Mouse (Mus musculus): ENCODE results near the gene Sntg2. TPM values are rescaled to one million over a fixed set of nuclear protein-coding genes. Genes with fewer than 3 reads are reported as not detected.

Sntg2 gene
- total and polyA plus RNA-seq, 3 experiments = not detected

- H3K36me3 ChIP-seq (replicated peaks) = no peaks in the 10 kb centered on the region
- no peak overlapping the region for H3K4me3 ChIP-seq (ENCODE audit: low read depth, low read length)
- peaks cover 41% of the 10 kb centered on the region for H3K9me3 ChIP-seq (replicated peaks)
- TF ChIP-seq POLR2AphosphoS5 (IDR thresholded peaks at IDR 0.05; ENCODE audit: insufficient replicate concordance, low read depth, low read length) (no peak), GATA1 (IDR thresholded peaks at IDR 0.05; ENCODE audit: borderline replicate concordance, low read length) (no peak), CTCF (IDR thresholded peaks at IDR 0.05; ENCODE audit: low read depth, low read length) (no peak), GATA2 (IDR thresholded peaks at IDR 0.05; ENCODE audit: borderline replicate concordance, low read depth, low read length) (no peak), TAL1 (conservative IDR thresholded peaks at IDR 0.05; ENCODE audit: low read depth, low read length) (no peak)
- DNase-seq (ENCODE audit: low spot score) (no peak), ATAC-seq (ENCODE audit: extremely low read depth, insufficient number of reproducible peaks, low FRiP score, poor library complexity, severe bottlenecking) (no peak)
- no peaks in the 10 kb centered on the region for H3K27me3 ChIP-seq (ENCODE audit: insufficient read depth, low read length)
- no peaks in the 10 kb centered on the region for H3K4me1 ChIP-seq (ENCODE audit: insufficient read depth, low read depth, low read length)
Observed at GRCm38 (mm10) chr12:30372293-30372692, 882 bp downstream of the Sntg2 start.

- DNase-seq (ENCODE audit: low spot score) (no peak), ATAC-seq (ENCODE audit: extremely low read depth, insufficient number of reproducible peaks, low FRiP score, poor library complexity, severe bottlenecking) (no peak)
- Histone ChIP-seq H3K27me3 (ENCODE audit: insufficient read depth, low read length) (no peaks in the 10 kb centered on the region), H3K4me1 (ENCODE audit: insufficient read depth, low read depth, low read length) (no peaks in the 10 kb centered on the region), H3K9me3 (replicated peaks) (peaks cover 40% of the 10 kb centered on the region), H3K36me3 (replicated peaks) (no peaks in the 10 kb centered on the region), H3K4me3 (ENCODE audit: low read depth, low read length) (no peak overlapping the region)
- TF ChIP-seq TAL1 (conservative IDR thresholded peaks at IDR 0.05; ENCODE audit: low read depth, low read length) = no peak
- no peak for TF ChIP-seq GATA2 (IDR thresholded peaks at IDR 0.05; ENCODE audit: borderline replicate concordance, low read depth, low read length)
- TF ChIP-seq POLR2AphosphoS5 (IDR thresholded peaks at IDR 0.05; ENCODE audit: insufficient replicate concordance, low read depth, low read length) = no peak
- no peak for TF ChIP-seq CTCF (IDR thresholded peaks at IDR 0.05; ENCODE audit: low read depth, low read length)
- no peak for TF ChIP-seq GATA1 (IDR thresholded peaks at IDR 0.05; ENCODE audit: borderline replicate concordance, low read length)
Observed at GRCm38 (mm10) chr12:30369786-30370185, 3.4 kb downstream of the Sntg2 start.

- Histone ChIP-seq H3K4me3 (ENCODE audit: low read depth, low read length) (no peak overlapping the region), H3K36me3 (replicated peaks) (no peaks in the 10 kb centered on the region), H3K27me3 (ENCODE audit: insufficient read depth, low read length) (no peaks in the 10 kb centered on the region), H3K4me1 (ENCODE audit: insufficient read depth, low read depth, low read length) (no peaks in the 10 kb centered on the region), H3K9me3 (replicated peaks) (peaks cover 42% of the 10 kb centered on the region)
- ATAC-seq (ENCODE audit: extremely low read depth, insufficient number of reproducible peaks, low FRiP score, poor library complexity, severe bottlenecking) (no peak), DNase-seq (ENCODE audit: low spot score) (no peak)
- TF ChIP-seq CTCF (IDR thresholded peaks at IDR 0.05; ENCODE audit: low read depth, low read length) = no peak
- TF ChIP-seq GATA2 (IDR thresholded peaks at IDR 0.05; ENCODE audit: borderline replicate concordance, low read depth, low read length) = no peak
- TF ChIP-seq TAL1 (conservative IDR thresholded peaks at IDR 0.05; ENCODE audit: low read depth, low read length) = no peak
- no peak for TF ChIP-seq GATA1 (IDR thresholded peaks at IDR 0.05; ENCODE audit: borderline replicate concordance, low read length)
- TF ChIP-seq POLR2AphosphoS5 (IDR thresholded peaks at IDR 0.05; ENCODE audit: insufficient replicate concordance, low read depth, low read length) = no peak
Observed at GRCm38 (mm10) chr12:30369141-30369540, 4.0 kb downstream of the Sntg2 start.

GRCm38 (mm10) chr12:30362306-30362705 is 10.9 kb downstream of the Sntg2 start:
- H3K4me3 ChIP-seq (ENCODE audit: low read depth, low read length) = no peak overlapping the region
- ATAC-seq (ENCODE audit: extremely low read depth, insufficient number of reproducible peaks, low FRiP score, poor library complexity, severe bottlenecking) = no peak
- H3K36me3 ChIP-seq (replicated peaks) = no peaks in the 10 kb centered on the region
- no peak for DNase-seq (ENCODE audit: low spot score)
- peaks cover 37% of the 10 kb centered on the region for H3K9me3 ChIP-seq (replicated peaks)
- no peaks in the 10 kb centered on the region for H3K27me3 ChIP-seq (ENCODE audit: insufficient read depth, low read length)
- no peaks in the 10 kb centered on the region for H3K4me1 ChIP-seq (ENCODE audit: insufficient read depth, low read depth, low read length)
- no peak for TF ChIP-seq TAL1 (conservative IDR thresholded peaks at IDR 0.05; ENCODE audit: low read depth, low read length)
- no peak for TF ChIP-seq GATA2 (IDR thresholded peaks at IDR 0.05; ENCODE audit: borderline replicate concordance, low read depth, low read length)
- no peak for TF ChIP-seq POLR2AphosphoS5 (IDR thresholded peaks at IDR 0.05; ENCODE audit: insufficient replicate concordance, low read depth, low read length)
- no peak for TF ChIP-seq CTCF (IDR thresholded peaks at IDR 0.05; ENCODE audit: low read depth, low read length)
- no peak for TF ChIP-seq GATA1 (IDR thresholded peaks at IDR 0.05; ENCODE audit: borderline replicate concordance, low read length)

GRCm38 (mm10) chr12:30357666-30358065 is 15.5 kb downstream of the Sntg2 start:
- TF ChIP-seq GATA2 (IDR thresholded peaks at IDR 0.05; ENCODE audit: borderline replicate concordance, low read depth, low read length) = no peak
- H3K4me1 ChIP-seq (ENCODE audit: insufficient read depth, low read depth, low read length) = no peaks in the 10 kb centered on the region
- H3K36me3 ChIP-seq (replicated peaks) = no peaks in the 10 kb centered on the region
- H3K9me3 ChIP-seq (replicated peaks) = peaks cover 39% of the 10 kb centered on the region
- no peak overlapping the region for H3K4me3 ChIP-seq (ENCODE audit: low read depth, low read length)
- no peaks in the 10 kb centered on the region for H3K27me3 ChIP-seq (ENCODE audit: insufficient read depth, low read length)
- ATAC-seq (ENCODE audit: extremely low read depth, insufficient number of reproducible peaks, low FRiP score, poor library complexity, severe bottlenecking) = no peak
- DNase-seq (ENCODE audit: low spot score) = no peak

- no peak for TF ChIP-seq POLR2AphosphoS5 (IDR thresholded peaks at IDR 0.05; ENCODE audit: insufficient replicate concordance, low read depth, low read length)
- no peak for TF ChIP-seq GATA2 (IDR thresholded peaks at IDR 0.05; ENCODE audit: borderline replicate concordance, low read depth, low read length)
- TF ChIP-seq GATA1 (IDR thresholded peaks at IDR 0.05; ENCODE audit: borderline replicate concordance, low read length) = no peak
- TF ChIP-seq TAL1 (conservative IDR thresholded peaks at IDR 0.05; ENCODE audit: low read depth, low read length) = no peak
- TF ChIP-seq CTCF (IDR thresholded peaks at IDR 0.05; ENCODE audit: low read depth, low read length) = no peak
- DNase-seq (ENCODE audit: low spot score) (no peak), ATAC-seq (ENCODE audit: extremely low read depth, insufficient number of reproducible peaks, low FRiP score, poor library complexity, severe bottlenecking) (no peak)
- Histone ChIP-seq H3K9me3 (replicated peaks) (peaks cover 30% of the 10 kb centered on the region), H3K36me3 (replicated peaks) (no peaks in the 10 kb centered on the region), H3K4me3 (ENCODE audit: low read depth, low read length) (no peak overlapping the region), H3K4me1 (ENCODE audit: insufficient read depth, low read depth, low read length) (no peaks in the 10 kb centered on the region), H3K27me3 (ENCODE audit: insufficient read depth, low read length) (no peaks in the 10 kb centered on the region)
Observed at GRCm38 (mm10) chr12:30352393-30352792, 20.8 kb downstream of the Sntg2 start.

GRCm38 (mm10) chr12:30348036-30348435 is 25.1 kb downstream of the Sntg2 start:
- H3K4me1 ChIP-seq (ENCODE audit: insufficient read depth, low read depth, low read length) = no peaks in the 10 kb centered on the region
- no peaks in the 10 kb centered on the region for H3K36me3 ChIP-seq (replicated peaks)
- DNase-seq (ENCODE audit: low spot score) = no peak
- no peak overlapping the region for H3K4me3 ChIP-seq (ENCODE audit: low read depth, low read length)
- no peaks in the 10 kb centered on the region for H3K27me3 ChIP-seq (ENCODE audit: insufficient read depth, low read length)
- ATAC-seq (ENCODE audit: extremely low read depth, insufficient number of reproducible peaks, low FRiP score, poor library complexity, severe bottlenecking) = no peak
- TF ChIP-seq GATA2 (IDR thresholded peaks at IDR 0.05; ENCODE audit: borderline replicate concordance, low read depth, low read length) (no peak), POLR2AphosphoS5 (IDR thresholded peaks at IDR 0.05; ENCODE audit: insufficient replicate concordance, low read depth, low read length) (no peak), GATA1 (IDR thresholded peaks at IDR 0.05; ENCODE audit: borderline replicate concordance, low read length) (no peak), TAL1 (conservative IDR thresholded peaks at IDR 0.05; ENCODE audit: low read depth, low read length) (no peak), CTCF (IDR thresholded peaks at IDR 0.05; ENCODE audit: low read depth, low read length) (no peak)
- peaks cover 34% of the 10 kb centered on the region for H3K9me3 ChIP-seq (replicated peaks)
